Mouse (Mus musculus): ENCODE data around the gene Olfr1288. TPM values are rescaled to one million over a fixed set of nuclear protein-coding genes. Genes with fewer than 3 reads are reported as not detected.

Gene Olfr1288
- total RNA-seq (2014; rRNA removed) (not detected in 2 replicates), polyA plus RNA-seq (2015; fragmentation: Nextera tagmentation; extraction: Ambion mirVana) (not detected in 2 replicates)

DNA sequence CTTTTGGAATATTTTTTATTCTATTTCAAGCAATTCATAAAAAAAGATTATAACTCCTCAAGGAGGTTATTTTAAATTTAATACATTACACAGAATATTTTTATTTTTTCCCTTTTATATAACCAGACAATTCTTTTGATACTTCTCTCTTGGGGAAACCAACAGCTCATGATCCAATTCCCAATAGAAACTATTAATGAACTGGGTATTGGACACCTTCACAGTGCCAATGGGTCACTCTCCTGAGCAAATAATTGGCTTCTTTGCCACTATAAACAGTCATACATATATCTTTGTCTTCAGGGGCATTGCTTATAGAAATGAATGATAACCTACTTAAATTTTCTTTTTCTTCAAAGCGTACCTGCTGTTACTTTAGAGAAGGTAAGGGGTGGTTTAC, at the start of gene Olfr1288:
Gene Olfr1288 (plus strand): TSS at position 301 of the 400 bp plus-strand sequence.
- no peak within 1 kb of the TSS for H3K27ac ChIP-seq (ENCODE audit: low read depth, low read length)
- DNase-seq (ENCODE audit: low spot score) (no peak), ATAC-seq (ENCODE audit: low FRiP score) (no peak)
- TF ChIP-seq CTCF (IDR thresholded peaks at IDR 0.05): no peak
- H3K9me3 ChIP-seq (ENCODE audit: low read length): no peaks in the 10 kb centered on the region
- 91% methylated on average over 1 of the region's 1 CpGs for WGBS
- no peak within 1 kb of the TSS for H3K4me3 ChIP-seq (ENCODE audit: low read depth, low read length)
- no peaks in the 10 kb centered on the region for H3K27me3 ChIP-seq (ENCODE audit: insufficient read depth, low read length)
- no peak within 1 kb of the TSS for H3K9ac ChIP-seq (replicated peaks; ENCODE audit: low read length, poor library complexity, severe bottlenecking)
- no peak within 1 kb of the TSS for H3K4me2 ChIP-seq (ENCODE audit: low read depth, low read length, poor library complexity, severe bottlenecking)
- H3K36me3 ChIP-seq (ENCODE audit: insufficient read depth, low read length): no peaks in the 10 kb centered on the region
- H3K4me1 ChIP-seq (ENCODE audit: insufficient read depth, low read length): no peaks in the 10 kb centered on the region

GRCm38 (mm10) chr2:111448842-111449241, 25.1 kb upstream of the Olfr1288 start, which contains the start of gene Olfr1287:
Gene Olfr1287 (plus strand): TSS chr2:111449142.
- WGBS: 73% methylated on average over 1 of the region's 1 CpGs

GRCm38 (mm10) chr2:111480519-111480918, 6.6 kb downstream of the Olfr1288 start, which contains the start of gene Olfr1289:
Gene Olfr1289 (plus strand): TSS chr2:111480819.
- 75% methylated on average over 1 of the region's 1 CpGs for WGBS
- H3K4me3 ChIP-seq (ENCODE audit: low read depth, low read length): no peak within 1 kb of the TSS
- no peak for DNase-seq (ENCODE audit: low spot score)
- H3K4me1 ChIP-seq (ENCODE audit: insufficient read depth, low read length): no peaks in the 10 kb centered on the region
- no peak within 1 kb of the TSS for H3K9ac ChIP-seq (replicated peaks; ENCODE audit: low read length, poor library complexity, severe bottlenecking)
- no peak within 1 kb of the TSS for H3K4me2 ChIP-seq (ENCODE audit: low read depth, low read length, poor library complexity, severe bottlenecking)
- H3K27ac ChIP-seq (ENCODE audit: low read depth, low read length): no peak within 1 kb of the TSS
- no peak for ATAC-seq (ENCODE audit: low FRiP score)
- TF ChIP-seq CTCF (IDR thresholded peaks at IDR 0.05): no peak
- no peaks in the 10 kb centered on the region for H3K27me3 ChIP-seq (ENCODE audit: insufficient read depth, low read length)
- no peaks in the 10 kb centered on the region for H3K9me3 ChIP-seq (ENCODE audit: low read length)
- no peaks in the 10 kb centered on the region for H3K36me3 ChIP-seq (ENCODE audit: insufficient read depth, low read length)

More at GRCm38 (mm10) chr2:111448842-111449241, 25.1 kb upstream of the Olfr1288 start, which contains the start of gene Olfr1287:
- no peak within 1 kb of the TSS for H3K4me2 ChIP-seq (ENCODE audit: low read depth, low read length, poor library complexity, severe bottlenecking)
- no peak within 1 kb of the TSS for H3K4me3 ChIP-seq (ENCODE audit: low read depth, low read length)
- H3K9ac ChIP-seq (replicated peaks; ENCODE audit: low read length, poor library complexity, severe bottlenecking): no peak within 1 kb of the TSS
- H3K36me3 ChIP-seq (ENCODE audit: insufficient read depth, low read length): no peaks in the 10 kb centered on the region
- TF ChIP-seq CTCF (IDR thresholded peaks at IDR 0.05): no peak
- ATAC-seq (ENCODE audit: low FRiP score) (no peak), DNase-seq (ENCODE audit: low spot score) (no peak)
- no peak within 1 kb of the TSS for H3K27ac ChIP-seq (ENCODE audit: low read depth, low read length)
- H3K27me3 ChIP-seq (ENCODE audit: insufficient read depth, low read length): no peaks in the 10 kb centered on the region
- H3K4me1 ChIP-seq (ENCODE audit: insufficient read depth, low read length): no peaks in the 10 kb centered on the region
- no peaks in the 10 kb centered on the region for H3K9me3 ChIP-seq (ENCODE audit: low read length)

DNA sequence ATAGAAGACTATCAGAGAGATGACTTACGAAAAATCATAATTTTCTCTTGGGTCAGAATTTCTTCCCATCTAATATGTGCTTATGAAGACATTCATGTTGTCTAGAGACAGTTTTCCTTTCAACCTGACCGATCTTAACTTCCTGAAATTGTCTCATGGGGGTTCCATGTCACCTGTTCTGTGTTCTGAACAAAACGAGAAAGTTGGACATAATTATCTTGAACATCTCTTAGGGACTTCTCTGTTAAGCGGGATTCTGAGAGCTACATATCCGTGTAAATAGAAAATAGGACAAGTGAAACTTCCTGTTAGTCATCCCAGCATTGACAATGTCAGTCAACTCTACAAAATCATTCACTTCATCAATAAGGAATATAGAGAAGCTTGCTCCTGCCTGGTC, 19.8 kb downstream of the Olfr1288 start, which contains the start of gene Olfr1290:
Gene Olfr1290 (minus strand): TSS at position 101 of the 400 bp plus-strand sequence.
- TF ChIP-seq CTCF (IDR thresholded peaks at IDR 0.05): no peak
- H3K9ac ChIP-seq (replicated peaks; ENCODE audit: low read length, poor library complexity, severe bottlenecking): no peak within 1 kb of the TSS
- H3K27me3 ChIP-seq (ENCODE audit: insufficient read depth, low read length): no peaks in the 10 kb centered on the region
- H3K27ac ChIP-seq (ENCODE audit: low read depth, low read length): no peak within 1 kb of the TSS
- no peaks in the 10 kb centered on the region for H3K36me3 ChIP-seq (ENCODE audit: insufficient read depth, low read length)
- H3K4me1 ChIP-seq (ENCODE audit: insufficient read depth, low read length): no peaks in the 10 kb centered on the region
- no peak within 1 kb of the TSS for H3K4me3 ChIP-seq (ENCODE audit: low read depth, low read length)
- DNase-seq (ENCODE audit: low spot score) (no peak), ATAC-seq (ENCODE audit: low FRiP score) (no peak)
- no peak within 1 kb of the TSS for H3K4me2 ChIP-seq (ENCODE audit: low read depth, low read length, poor library complexity, severe bottlenecking)
- no peaks in the 10 kb centered on the region for H3K9me3 ChIP-seq (ENCODE audit: low read length)
- WGBS: 80% methylated on average over 5 of the region's 5 CpGs

DNA sequence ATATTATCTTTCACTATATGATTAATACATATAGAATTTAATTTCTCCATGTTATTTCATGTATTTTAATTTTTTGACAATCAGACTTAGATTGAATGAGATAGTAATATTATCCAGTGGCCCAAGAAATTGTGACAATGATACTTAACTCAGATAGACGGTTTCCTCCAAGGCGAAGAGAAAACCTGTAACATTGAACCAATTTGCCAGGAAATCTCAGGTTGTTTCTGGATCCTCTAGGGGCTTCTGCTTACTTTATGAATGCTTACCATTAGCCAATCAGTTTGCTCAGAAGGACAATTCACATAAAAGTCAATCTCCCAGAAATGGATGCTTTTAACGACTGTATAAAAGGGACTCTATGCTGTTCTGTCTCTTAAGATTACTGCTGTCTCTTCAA, 23.0 kb downstream of the Olfr1288 start, which contains the start of gene Olfr1291-ps1:
Gene Olfr1291-ps1 (plus strand): TSS at position 301 of the 400 bp plus-strand sequence.
- no peak for ATAC-seq (ENCODE audit: low FRiP score)
- Histone ChIP-seq H3K36me3 (ENCODE audit: insufficient read depth, low read length) (no peaks in the 10 kb centered on the region), H3K9me3 (ENCODE audit: low read length) (no peaks in the 10 kb centered on the region), H3K27me3 (ENCODE audit: insufficient read depth, low read length) (no peaks in the 10 kb centered on the region), H3K27ac (ENCODE audit: low read depth, low read length) (no peak within 1 kb of the TSS), H3K4me3 (ENCODE audit: low read depth, low read length) (no peak within 1 kb of the TSS), H3K4me1 (ENCODE audit: insufficient read depth, low read length) (no peaks in the 10 kb centered on the region), H3K4me2 (ENCODE audit: low read depth, low read length, poor library complexity, severe bottlenecking) (no peak within 1 kb of the TSS), H3K9ac (replicated peaks; ENCODE audit: low read length, poor library complexity, severe bottlenecking) (no peak within 1 kb of the TSS)
- 91% methylated on average over 3 of the region's 3 CpGs for WGBS
- no peak for TF ChIP-seq CTCF (IDR thresholded peaks at IDR 0.05)
- no peak for DNase-seq (ENCODE audit: low spot score)

DNA sequence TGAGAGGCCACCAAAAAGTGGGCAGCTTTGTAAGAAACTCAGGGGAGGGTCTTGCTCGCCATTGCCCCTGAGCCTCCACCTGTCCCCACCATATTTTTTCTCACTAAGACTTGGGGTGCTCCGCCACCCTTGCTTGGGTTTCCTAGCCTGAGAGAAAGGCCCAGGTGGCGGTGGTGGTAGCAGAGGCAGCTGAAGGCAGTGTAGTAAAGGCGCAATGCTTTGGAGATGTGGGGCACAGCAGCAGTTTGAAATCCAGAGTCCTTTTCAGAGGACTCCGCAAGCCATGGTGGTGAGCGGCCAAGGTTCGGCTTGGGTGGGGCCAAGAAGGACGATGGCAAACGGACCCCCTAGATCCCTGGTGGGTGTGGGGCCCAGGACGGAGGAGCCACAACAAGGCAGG, 43.5 kb downstream of the Olfr1288 start:
- Histone ChIP-seq H3K9ac (replicated peaks; ENCODE audit: low read length, poor library complexity, severe bottlenecking) (no peak overlapping the region), H3K4me2 (ENCODE audit: low read depth, low read length, poor library complexity, severe bottlenecking) (no peak overlapping the region), H3K36me3 (ENCODE audit: insufficient read depth, low read length) (no peaks in the 10 kb centered on the region), H3K4me3 (ENCODE audit: low read depth, low read length) (no peak overlapping the region), H3K27ac (ENCODE audit: low read depth, low read length) (no peak overlapping the region), H3K27me3 (ENCODE audit: insufficient read depth, low read length) (no peaks in the 10 kb centered on the region), H3K4me1 (ENCODE audit: insufficient read depth, low read length) (no peaks in the 10 kb centered on the region), H3K9me3 (ENCODE audit: low read length) (no peaks in the 10 kb centered on the region)
- no peak for TF ChIP-seq CTCF (IDR thresholded peaks at IDR 0.05)
- WGBS: 91% methylated on average over 10 of the region's 10 CpGs
- no peak for ATAC-seq (ENCODE audit: low FRiP score)
- no peak for DNase-seq (ENCODE audit: low spot score)

Measured in midbrain, postnatal 0 days (tissue).